ENCODE assay signal across 8 mouse cellular contexts in genomic region chr14:25519656-25520055, GRCm38 (mm10).
A peak's percentile ranks its signal among the peaks of the same experiment; 100 is the strongest.
DNase-seq lines count a peak whose midpoint lies in the region; ATAC-seq and TF ChIP-seq lines count a peak whose summit lies in the region.

No protein-coding gene starts in this region.

- H3K36me3 ChIP-seq in hindbrain, embryonic 10.5 days, result peaks cover 59% of the 10 kb centered on the region
- H3K36me3 ChIP-seq in hindbrain, embryonic 16.5 days (ENCODE audit: control insufficient read depth, insufficient read depth, low read length), result no peaks in the 10 kb centered on the region
- H3K36me3 ChIP-seq in embryonic facial prominence, embryonic 10.5 days (replicated peaks), result peaks cover 54% of the 10 kb centered on the region
- peaks cover 5% of the 10 kb centered on the region; the same call in 1 of the 2 replicates for H3K36me3 ChIP-seq in heart, embryonic 15.5 days
- H3K36me3 ChIP-seq in stomach, postnatal 0 days (ENCODE audit: control insufficient read depth, insufficient read depth, low read length), result peaks cover 2% of the 10 kb centered on the region; the same call in 1 of the 2 replicates

- no peak for TF ChIP-seq EP300 in stomach, postnatal 0 days (optimal IDR thresholded peaks at IDR 0.05)

- H3K4me3 ChIP-seq in hindbrain, embryonic 10.5 days, result no peak overlapping the region
- H3K4me3 ChIP-seq in hindbrain, embryonic 16.5 days (ENCODE audit: low read length), result no peak overlapping the region
- no peak overlapping the region for H3K4me3 ChIP-seq in embryonic facial prominence, embryonic 10.5 days
- H3K4me3 ChIP-seq in heart, embryonic 15.5 days, result no peak overlapping the region
- H3K4me3 ChIP-seq in lung, adult 2 months (replicated peaks; ENCODE audit: extremely low read depth, low read depth, low read length), result no peak overlapping the region
- H3K4me3 ChIP-seq in stomach, postnatal 0 days (ENCODE audit: low read depth, low read length), result no peak overlapping the region

- no peak overlapping the region for H3K9ac ChIP-seq in hindbrain, embryonic 16.5 days (ENCODE audit: low read depth, low read length)
- 0 out of 2 replicates have a peak overlapping the region, but pooled peaks have one; percentile 11 for H3K9ac ChIP-seq in heart, embryonic 15.5 days
- no peak overlapping the region for H3K9ac ChIP-seq in stomach, postnatal 0 days (ENCODE audit: low read length)

- peak; percentile 41 for DNase-seq in hindbrain, embryonic 10.5 days (ENCODE audit: low spot score)
- peak; percentile 78 for DNase-seq in NIH3T3 (ENCODE audit: low read depth)
- DNase-seq in embryonic facial prominence, embryonic 10.5 days (ENCODE audit: low spot score), result no peak
- peak; percentile 57 for DNase-seq in lung, adult 2 months
- DNase-seq in stomach, postnatal 0 days (ENCODE audit: low spot score), result peak; percentile 59
- no peak for DNase-seq in frontal cortex, postnatal 25 days (ENCODE audit: low spot score in 2 of 2)

- H3K9me3 ChIP-seq in hindbrain, embryonic 10.5 days, result no peaks in the 10 kb centered on the region
- no peaks in the 10 kb centered on the region for H3K9me3 ChIP-seq in hindbrain, embryonic 16.5 days (ENCODE audit: control insufficient read depth, low read length)
- no peaks in the 10 kb centered on the region for H3K9me3 ChIP-seq in embryonic facial prominence, embryonic 10.5 days
- no peaks in the 10 kb centered on the region for H3K9me3 ChIP-seq in heart, embryonic 15.5 days (replicated peaks)
- no peaks in the 10 kb centered on the region for H3K9me3 ChIP-seq in stomach, postnatal 0 days (ENCODE audit: control insufficient read depth, low read length)

- H3K27ac ChIP-seq in hindbrain, embryonic 10.5 days, result peak overlapping the region; percentile 79
- no peak overlapping the region for H3K27ac ChIP-seq in hindbrain, embryonic 16.5 days (ENCODE audit: low read depth, low read length)
- 0 out of 2 replicates have a peak overlapping the region, but pooled peaks have one; percentile 16 for H3K27ac ChIP-seq in embryonic facial prominence, embryonic 10.5 days (replicated peaks)
- H3K27ac ChIP-seq in heart, embryonic 15.5 days, result peak overlapping the region; percentile 77
- H3K27ac ChIP-seq in stomach, postnatal 0 days (replicated peaks), result peak overlapping the region; percentile 63

- TF ChIP-seq CTCF in lung, adult 2 months (IDR thresholded peaks at IDR 0.05; ENCODE audit: insufficient read depth, low read length), result no peak
- TF ChIP-seq CTCF in stomach, postnatal 0 days (IDR thresholded peaks at IDR 0.05; ENCODE audit: low read depth), result peak; percentile 31

- no peak for ATAC-seq in hindbrain, embryonic 16.5 days
- no peak for ATAC-seq in heart, embryonic 15.5 days (replicated peaks; ENCODE audit: insufficient number of reproducible peaks, insufficient read depth, low FRiP score, low read depth)
- peak; percentile 69 for ATAC-seq in stomach, postnatal 0 days (ENCODE audit: low FRiP score, low TSS enrichment)

- H3K4me1 ChIP-seq in hindbrain, embryonic 10.5 days (replicated peaks), result peaks cover 98% of the 10 kb centered on the region
- peaks cover 58% of the 10 kb centered on the region for H3K4me1 ChIP-seq in hindbrain, embryonic 16.5 days (ENCODE audit: control insufficient read depth, insufficient read depth, low read depth, low read length)
- H3K4me1 ChIP-seq in embryonic facial prominence, embryonic 10.5 days, result peaks cover 93% of the 10 kb centered on the region
- H3K4me1 ChIP-seq in heart, embryonic 15.5 days (replicated peaks), result peaks cover 93% of the 10 kb centered on the region
- H3K4me1 ChIP-seq in lung, adult 2 months (ENCODE audit: control insufficient read depth, insufficient read depth, low read length), result peaks cover 69% of the 10 kb centered on the region
- peaks cover 29% of the 10 kb centered on the region for H3K4me1 ChIP-seq in stomach, postnatal 0 days (replicated peaks; ENCODE audit: control insufficient read depth, insufficient read depth)

- WGBS in hindbrain, embryonic 10.5 days, result 61% methylated on average over 4 of the region's 4 CpGs
- 56% methylated on average over 4 of the region's 4 CpGs for WGBS in hindbrain, embryonic 16.5 days
- WGBS in embryonic facial prominence, embryonic 10.5 days, result 61% methylated on average over 4 of the region's 4 CpGs
- WGBS in heart, embryonic 15.5 days, result 38% methylated on average over 4 of the region's 4 CpGs
- WGBS in lung, adult 2 months, result 23% methylated on average over 4 of the region's 4 CpGs
- WGBS in stomach, postnatal 0 days, result 32% methylated on average over 4 of the region's 4 CpGs

- H3K4me2 ChIP-seq in hindbrain, embryonic 16.5 days (ENCODE audit: low read length), result no peak overlapping the region
- H3K4me2 ChIP-seq in heart, embryonic 15.5 days, result no peak overlapping the region
- H3K4me2 ChIP-seq in stomach, postnatal 0 days (replicated peaks; ENCODE audit: low read depth), result no peak overlapping the region

- TF ChIP-seq POLR2A in lung, adult 2 months (IDR thresholded peaks at IDR 0.05; ENCODE audit: borderline replicate concordance, extremely low read depth, low read depth, low read length), result no peak

- H3K27me3 ChIP-seq in hindbrain, embryonic 10.5 days (ENCODE audit: insufficient read depth, poor library complexity, severe bottlenecking), result no peaks in the 10 kb centered on the region
- H3K27me3 ChIP-seq in hindbrain, embryonic 16.5 days (replicated peaks; ENCODE audit: control insufficient read depth, insufficient read depth, low read length), result no peaks in the 10 kb centered on the region
- no peaks in the 10 kb centered on the region for H3K27me3 ChIP-seq in embryonic facial prominence, embryonic 10.5 days (replicated peaks; ENCODE audit: low read depth, poor library complexity, severe bottlenecking)
- H3K27me3 ChIP-seq in heart, embryonic 15.5 days, result no peaks in the 10 kb centered on the region
- no peaks in the 10 kb centered on the region for H3K27me3 ChIP-seq in stomach, postnatal 0 days (ENCODE audit: control insufficient read depth, insufficient read depth, low read length)

Comparison
In these comparisons a context has a peak if more than half of its experiments do, and no peak if none do; other contexts are left out.
1. DNase-seq: peak in hindbrain, embryonic 10.5 days (single experiment), NIH3T3 (single experiment), lung, adult 2 months (single experiment) and stomach, postnatal 0 days (single experiment); none in embryonic facial prominence, embryonic 10.5 days (single experiment) and frontal cortex, postnatal 25 days (0 of 2).